Mouse (Mus musculus) bone marrow, adult 2 months (tissue): ENCODE measurements around the gene Mknk2. TPM values are rescaled to one million over a fixed set of nuclear protein-coding genes. Genes with fewer than 3 reads are reported as not detected.

Source experiments
- H3K27ac ChIP-seq: fragments of 200-500 bp; 2 replicates; pipeline ENCODE4 v1.5.1; 2012; ENCODE audit warnings: low read depth, mild to moderate bottlenecking, control low read depth, inconsistent platforms, low read length; ENCODE audit not compliant: control insufficient read depth, poor library complexity, insufficient read depth
- H3K4me1 ChIP-seq: fragments of 200-500 bp; 2 replicates; pipeline ENCODE4 v1.6.1; 2011; ENCODE audit warnings: low read length; ENCODE audit not compliant: control insufficient read depth, insufficient read depth
- H3K4me3 ChIP-seq: fragments of 200-500 bp; replicated peaks from 2 replicates; pipeline ENCODE3; 2011; ENCODE audit warnings: mild to moderate bottlenecking, low read depth, low read length, control low read depth; ENCODE audit not compliant: control insufficient read depth
- CTCF ChIP-seq: fragments of 200-500 bp; IDR thresholded peaks from 2 replicates; pipeline ENCODE4 v1.5.1; 2011; ENCODE audit warnings: low read length, control low read depth; ENCODE audit not compliant: control insufficient read depth, insufficient read depth
- POLR2A ChIP-seq: fragments of 200-500 bp; IDR thresholded peaks from 2 replicates; pipeline ENCODE4 v1.6.1; 2011; ENCODE audit warnings: low read depth, mild to moderate bottlenecking, control low read depth, low read length, borderline replicate concordance; ENCODE audit not compliant: control insufficient read depth
- WGBS: fragments of 180-500 bp; shearing (Covaris S2); methylation state at CpG from one replicate; pipeline ENCODE4 v1.1.7; 2018; 5-methylcytosine and 5-hydroxymethylcytosine counted together
- polyA plus RNA-seq: library from polyadenylated mRNA; stranded (reverse); fragments of >200 nt; gene quantifications from 2 replicates; pipeline ENCODE4 v1.2.4, GENCODE M21; 2011; ENCODE audit warnings: low replicate concordance; ENCODE audit not compliant: missing spikeins, insufficient read depth, insufficient read length

Mknk2 gene
- polyA plus RNA-seq, 1 experiment = 89.6 TPM

DNA sequence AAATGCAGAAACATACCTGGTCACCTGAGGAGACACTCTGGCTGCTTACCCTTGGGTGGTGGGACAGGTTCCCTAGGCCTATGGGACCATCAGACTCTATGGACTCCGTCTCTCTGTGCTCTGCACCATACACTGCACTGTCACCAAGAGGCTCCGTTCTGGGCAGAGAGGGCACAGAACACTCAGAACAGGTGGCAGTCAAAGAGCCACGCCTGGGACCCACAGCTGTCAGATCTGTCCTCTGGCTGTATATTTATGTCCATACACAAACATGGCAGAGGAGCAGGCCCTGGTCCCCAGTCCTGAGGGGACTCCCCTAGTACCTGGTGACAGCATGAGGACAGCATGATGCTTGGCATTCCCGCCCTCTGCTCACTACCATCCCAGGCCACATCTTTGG lies 52.1 kb downstream of the Mknk2 start:
- Histone ChIP-seq H3K4me3 (no peak overlapping the region), H3K27ac (no peak overlapping the region), H3K4me1 (peaks cover 10% of the 10 kb centered on the region)
- WGBS = 77% methylated on average over 4 of the region's 4 CpGs
- TF ChIP-seq CTCF = no peak
- TF ChIP-seq POLR2A = no peak

DNA sequence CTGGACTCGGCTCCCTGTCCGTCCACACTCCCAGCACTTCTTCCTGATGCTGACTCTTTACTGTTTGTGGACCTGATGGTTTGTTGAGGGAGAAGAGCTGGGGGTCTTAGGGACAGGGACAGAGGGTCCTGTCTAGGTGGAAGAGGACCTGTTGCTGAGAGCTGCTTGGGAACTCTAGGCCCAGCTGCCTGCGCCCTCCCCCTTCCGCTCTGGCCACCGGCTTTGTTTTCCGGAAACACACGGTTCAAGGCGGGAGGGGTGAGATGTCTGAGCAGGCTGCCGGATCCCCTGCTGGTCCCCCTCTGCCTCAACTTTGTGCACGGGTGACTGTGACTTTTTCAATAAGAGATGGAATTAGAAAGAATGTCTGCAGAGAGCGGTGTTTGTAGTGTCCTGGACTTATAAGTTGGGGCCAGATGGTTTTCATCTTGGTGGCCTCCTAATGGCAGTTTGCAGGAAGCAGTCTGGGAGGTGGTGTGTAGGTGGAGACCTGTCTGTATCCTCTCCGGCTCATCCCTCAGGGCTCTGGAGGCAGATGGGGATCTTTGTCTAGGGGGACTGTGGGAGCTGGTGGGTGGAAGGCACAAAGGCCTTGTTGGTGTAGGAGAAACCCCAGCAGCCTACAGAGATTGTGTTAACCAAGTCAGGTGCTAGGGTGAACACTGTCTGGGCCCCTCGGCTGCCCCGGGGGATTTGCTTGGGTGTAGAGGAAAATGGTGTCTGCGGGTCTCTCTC lies 54.3 kb downstream of the Mknk2 start:
- TF ChIP-seq CTCF (no peak), POLR2A (no peak; the same call in 1 of the 2 replicates)
- Histone ChIP-seq H3K4me1 (peaks cover 5% of the 10 kb centered on the region), H3K4me3 (peak overlapping the region; percentile 84), H3K27ac (peak overlapping the region; percentile 91)
- 3% methylated on average over 15 of the region's 15 CpGs for WGBS

DNA sequence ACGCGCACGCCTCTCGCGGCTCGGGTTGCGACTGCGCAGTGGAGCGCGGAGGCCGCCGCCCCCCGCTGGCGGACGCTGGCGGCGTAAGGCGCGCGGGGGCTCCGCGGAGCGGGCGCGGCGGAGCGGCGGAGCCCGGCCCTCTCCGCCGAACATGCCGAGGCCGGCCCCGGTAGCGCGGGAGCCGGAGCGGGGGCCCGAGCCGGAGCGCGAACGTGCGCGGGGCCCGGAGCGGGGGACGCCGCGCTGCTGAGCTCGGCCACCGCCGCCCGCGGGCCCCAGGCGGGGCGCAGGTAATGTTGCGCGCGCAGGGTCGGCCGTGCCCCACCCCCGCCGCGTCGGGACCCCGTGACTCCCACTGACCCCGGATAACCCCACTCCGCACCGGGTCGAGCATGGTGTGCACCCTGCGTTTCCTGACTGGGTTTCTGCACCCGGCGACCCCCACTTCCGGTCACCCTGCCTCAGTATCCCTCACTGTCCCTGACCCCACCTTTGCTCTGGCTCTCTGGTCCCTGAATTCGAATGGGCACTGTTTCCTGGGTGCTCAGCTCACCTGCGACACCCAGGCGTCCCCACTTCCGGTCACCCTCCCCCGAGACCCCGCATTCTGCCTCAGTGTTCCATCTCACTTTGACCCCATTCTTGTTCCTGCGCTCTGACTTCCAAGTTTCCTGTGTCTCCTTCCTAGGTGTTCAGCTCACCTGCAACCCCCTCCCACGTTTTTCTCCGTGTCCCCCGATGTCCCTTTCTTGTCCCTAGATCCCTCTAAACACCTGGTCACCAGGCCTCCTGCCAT lies 55.1 kb downstream of the Mknk2 start, which contains the start of gene Csnk1g2:
Csnk1g2 (plus strand) TSS at position 178 of the 796 bp plus-strand sequence.
- peak within 1 kb of the TSS; percentile 95 for H3K27ac ChIP-seq
- TF ChIP-seq CTCF (no peak), POLR2A (peak; percentile 61; the same call in 1 of the 2 replicates)

DNA sequence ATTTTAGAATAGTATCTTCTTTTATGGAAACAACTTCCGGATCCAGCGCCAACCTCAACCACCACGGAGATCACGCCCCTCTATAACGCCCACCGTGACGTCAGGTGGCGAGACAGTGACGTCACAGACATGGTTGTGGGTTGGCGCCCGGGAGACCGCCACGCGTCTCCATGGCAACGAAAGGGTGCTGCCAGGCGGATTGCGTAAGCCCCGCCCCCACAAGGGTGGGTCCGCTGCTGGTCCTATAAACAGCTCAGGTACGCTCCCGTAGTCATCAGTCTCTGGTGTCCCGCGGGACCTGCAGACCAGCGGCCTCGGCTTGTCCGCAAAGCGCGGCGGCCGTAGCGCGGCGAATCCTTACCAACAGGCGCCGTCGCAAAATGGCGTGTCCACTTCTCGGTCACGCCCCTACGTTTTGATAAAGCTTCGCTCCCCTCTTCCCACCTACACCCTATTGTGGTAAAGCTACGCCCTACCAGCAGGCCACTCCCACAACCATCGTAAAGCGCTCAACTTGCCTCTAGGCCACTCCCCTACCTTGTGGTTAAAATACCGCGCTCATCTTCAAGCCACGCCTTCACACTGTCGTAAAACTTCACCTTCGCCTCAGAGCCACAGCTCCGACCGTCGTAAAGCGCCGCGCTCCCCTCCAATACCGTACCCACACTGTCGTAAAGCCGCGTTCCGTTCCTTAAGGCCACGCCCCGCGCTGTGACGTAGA lies 55.8 kb downstream of the Mknk2 start:
- under 1% methylated on average over 64 of the region's 64 CpGs for WGBS
- TF ChIP-seq POLR2A (peak; percentile 82; the same call in 1 of the 2 replicates), CTCF (no peak)
- peaks cover 4% of the 10 kb centered on the region for H3K4me1 ChIP-seq
- H3K4me3 ChIP-seq = peak overlapping the region; percentile 76
- peak overlapping the region; percentile 95 for H3K27ac ChIP-seq

More for the DNA sequence above, 55.1 kb downstream of the Mknk2 start, which contains the start of gene Csnk1g2:
- Histone ChIP-seq H3K4me3 (peak within 1 kb of the TSS; percentile 84), H3K4me1 (peaks cover 4% of the 10 kb centered on the region)
- 2% methylated on average over 83 of the region's 85 CpGs for WGBS

DNA sequence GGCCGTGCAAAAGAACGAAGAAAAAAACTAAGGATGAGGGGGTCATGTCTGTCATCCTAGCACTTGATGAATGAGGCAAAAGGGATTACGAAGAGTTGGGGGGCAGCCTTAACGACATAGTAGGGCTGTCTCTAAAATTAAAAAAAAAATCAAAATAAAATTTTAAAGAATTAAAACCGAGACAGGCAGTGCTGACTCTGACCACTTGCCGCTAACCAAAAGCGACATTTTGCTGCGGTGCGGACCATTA lies 56.3 kb downstream of the Mknk2 start:
- TF ChIP-seq POLR2A = no peak
- no peak for TF ChIP-seq CTCF
- H3K4me1 ChIP-seq = peaks cover 4% of the 10 kb centered on the region
- peak overlapping the region; percentile 76 for H3K4me3 ChIP-seq
- 1% methylated on average over 9 of the region's 9 CpGs for WGBS
- H3K27ac ChIP-seq = peak overlapping the region; percentile 95

DNA sequence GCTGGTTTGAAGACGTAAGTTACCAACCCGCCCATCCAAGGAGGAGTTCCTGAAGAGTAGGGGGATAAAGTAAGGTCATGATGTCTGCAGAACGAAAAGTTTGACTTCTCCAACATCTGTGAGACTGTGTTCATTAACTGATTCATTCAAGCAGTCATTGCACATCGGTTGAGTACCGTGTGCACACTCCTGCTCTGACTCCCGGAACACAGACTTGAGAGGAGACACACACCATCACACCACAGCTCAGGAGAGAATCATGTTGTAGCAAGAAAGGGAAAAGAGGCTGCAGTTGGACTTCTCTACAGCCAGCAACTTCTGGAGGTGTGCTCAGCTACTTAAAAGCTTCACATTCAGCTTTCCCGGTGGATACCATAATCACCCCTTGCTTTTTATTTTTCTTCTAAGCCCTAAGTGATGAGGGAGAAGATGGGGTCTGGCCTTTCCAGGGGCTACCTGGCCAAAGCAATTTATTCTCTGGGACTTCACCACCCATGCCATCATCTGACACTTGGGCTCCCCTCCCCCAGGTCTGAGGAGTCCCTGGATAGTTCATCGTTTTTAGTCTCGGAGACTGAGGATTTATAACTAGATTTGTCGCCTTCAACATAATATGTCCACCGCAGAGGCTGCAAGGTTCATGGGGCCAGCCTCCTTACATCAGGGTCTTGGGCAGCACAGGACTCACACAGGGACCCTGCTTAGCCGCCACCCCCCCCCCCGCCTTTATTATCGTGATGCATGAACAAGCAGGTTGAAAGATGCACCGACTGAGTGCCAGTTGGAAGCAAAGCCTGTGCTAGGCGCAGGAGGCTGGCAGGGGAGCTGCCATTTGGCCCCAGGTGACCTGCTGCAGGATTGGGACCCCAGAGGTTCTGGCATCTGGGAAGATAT lies 56.9 kb downstream of the Mknk2 start:
- WGBS = 64% methylated on average over 16 of the region's 16 CpGs
- no peak for TF ChIP-seq POLR2A
- no peak for TF ChIP-seq CTCF
- peaks cover 4% of the 10 kb centered on the region for H3K4me1 ChIP-seq
- peak overlapping the region; percentile 26 for H3K4me3 ChIP-seq
- H3K27ac ChIP-seq = peak overlapping the region; percentile 95

DNA sequence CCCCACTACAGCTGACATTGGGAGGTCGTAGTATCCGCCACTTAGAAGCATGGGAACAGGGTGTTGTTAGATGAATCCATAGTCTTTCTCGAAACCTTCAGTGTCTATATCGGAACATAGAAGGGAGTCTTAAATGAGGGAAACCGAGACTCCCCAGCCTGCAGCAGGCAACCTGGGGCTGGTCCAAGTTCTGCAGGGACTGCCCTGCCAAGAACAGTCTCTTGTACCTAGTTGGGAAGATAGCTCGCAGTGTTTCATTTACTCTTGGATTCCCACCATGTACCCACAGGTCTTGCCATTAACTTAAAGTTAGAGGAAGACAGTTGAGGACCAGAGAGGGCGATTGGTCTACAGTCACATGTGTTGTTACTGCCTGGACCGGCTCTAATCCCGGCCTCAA lies 57.5 kb downstream of the Mknk2 start:
- no peak overlapping the region for H3K27ac ChIP-seq
- peaks cover 4% of the 10 kb centered on the region for H3K4me1 ChIP-seq
- WGBS = 93% methylated on average over 9 of the region's 9 CpGs
- no peak overlapping the region for H3K4me3 ChIP-seq
- no peak for TF ChIP-seq CTCF
- no peak for TF ChIP-seq POLR2A
